Mouse (Mus musculus) testis, postnatal 14 days (tissue): Measurements from ENCODE around the gene Rpl3.
A peak's percentile ranks its signal among the peaks of the same experiment; 100 is the strongest.

Experiments
- DNase-seq: peaks from one replicate; pipeline ENCODE4 v3.0.0; 2021; ENCODE audit warnings: low spot score

Gene Rpl3

DNA sequence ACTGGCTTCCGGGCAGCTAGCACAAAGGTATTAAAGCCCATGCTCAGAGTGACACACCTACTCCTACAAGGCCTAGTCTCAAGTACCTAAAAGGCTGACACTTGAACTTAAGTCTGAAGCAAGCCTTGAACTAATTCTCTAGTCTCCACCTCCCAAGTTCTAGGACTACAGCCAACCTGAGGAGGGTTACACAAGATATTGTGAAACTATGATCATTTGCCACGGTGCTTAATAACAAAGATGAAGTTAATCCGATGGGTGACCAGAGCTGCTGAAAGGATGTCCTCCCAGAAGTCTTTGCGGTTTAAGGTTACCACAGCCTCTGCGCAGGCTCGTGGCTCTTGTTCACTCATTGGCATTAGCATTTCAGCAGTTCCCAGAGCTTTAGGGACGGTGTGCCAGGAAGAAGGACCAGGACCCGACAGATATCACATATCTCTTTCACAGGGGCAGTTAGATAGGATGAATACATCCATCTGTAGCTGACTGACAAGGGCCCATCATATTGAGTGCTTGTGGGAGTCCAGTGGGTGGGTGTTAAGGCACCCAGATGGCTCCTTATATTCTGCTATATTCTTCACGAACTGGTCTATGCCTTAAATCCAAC lies 4.2 kb downstream of the Rpl3 start:
- no peak for DNase-seq

- DNase-seq: no peak
Measured at GRCm38 (mm10) chr15:80083740-80084139, 7.9 kb downstream of the Rpl3 start.

GRCm38 (mm10) chr15:80083276-80083731 lies 8.4 kb downstream of the Rpl3 start:
- peak; percentile 99 for DNase-seq

DNA sequence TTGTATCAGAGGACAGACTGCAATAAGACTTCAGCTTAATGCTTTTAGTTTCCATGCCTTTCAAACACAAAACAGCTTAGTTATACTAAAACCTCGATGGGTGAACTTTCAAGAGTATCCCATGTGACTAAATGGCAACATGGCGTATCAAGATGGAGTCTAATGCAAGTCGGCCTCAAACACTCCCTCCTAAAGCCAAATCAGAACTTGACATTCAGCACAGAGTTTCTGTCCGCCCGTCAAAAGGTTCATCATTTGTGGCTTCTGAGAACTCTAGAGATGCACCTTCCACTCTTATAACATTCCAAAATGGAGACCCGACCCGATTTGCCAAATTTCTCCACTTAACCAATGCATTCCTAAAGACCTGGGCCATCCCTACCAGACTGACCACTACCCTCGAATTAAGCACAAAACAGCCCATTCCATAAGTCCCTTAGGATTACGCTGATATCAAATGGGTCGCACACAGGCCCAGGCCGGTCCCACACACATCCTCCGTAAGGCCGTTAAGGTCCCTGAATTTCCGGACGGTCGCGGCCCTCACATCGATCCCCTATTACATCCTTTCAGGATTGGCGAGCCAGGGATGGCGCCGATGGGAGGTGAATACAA lies 8.9 kb downstream of the Rpl3 start:
- DNase-seq: no peak

DNA sequence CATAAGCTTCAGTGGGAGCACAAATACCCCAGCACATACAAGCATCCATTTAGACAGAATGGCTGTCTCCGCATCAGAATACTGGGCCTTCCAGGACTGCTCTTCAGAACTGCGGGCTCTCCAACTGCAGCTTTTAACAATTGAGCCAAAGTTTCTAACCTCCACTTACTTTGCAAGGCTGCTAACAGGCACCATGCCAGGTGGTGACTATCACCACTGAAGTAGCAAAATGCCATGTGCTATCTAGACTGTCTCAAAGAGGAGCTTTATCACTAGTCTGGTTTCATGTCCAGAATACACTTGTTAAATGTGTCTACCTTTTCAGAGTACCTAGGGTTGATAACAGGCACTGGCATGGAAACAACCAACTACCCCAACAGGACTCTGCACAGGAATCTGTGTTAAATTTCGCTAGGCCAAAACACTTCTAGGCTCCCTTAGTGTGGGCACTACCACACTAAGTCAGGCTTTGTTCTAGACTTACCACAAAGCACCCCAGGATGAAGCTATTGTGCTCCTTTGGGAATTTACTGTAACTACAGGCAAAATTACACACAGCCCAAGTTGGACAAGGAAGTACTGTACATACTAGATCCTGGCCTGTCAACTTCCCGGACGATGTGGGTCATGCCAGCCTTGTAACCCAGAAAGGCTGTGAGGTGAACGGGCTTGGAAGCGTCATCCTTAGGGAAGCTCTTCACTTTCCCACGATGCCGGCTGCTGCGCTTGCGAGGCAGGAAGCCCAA lies 9.7 kb downstream of the Rpl3 start:
- peak; percentile 62 for DNase-seq

GRCm38 (mm10) chr15:80080711-80081615 lies 10.7 kb downstream of the Rpl3 start:
- DNase-seq: no peak

DNA sequence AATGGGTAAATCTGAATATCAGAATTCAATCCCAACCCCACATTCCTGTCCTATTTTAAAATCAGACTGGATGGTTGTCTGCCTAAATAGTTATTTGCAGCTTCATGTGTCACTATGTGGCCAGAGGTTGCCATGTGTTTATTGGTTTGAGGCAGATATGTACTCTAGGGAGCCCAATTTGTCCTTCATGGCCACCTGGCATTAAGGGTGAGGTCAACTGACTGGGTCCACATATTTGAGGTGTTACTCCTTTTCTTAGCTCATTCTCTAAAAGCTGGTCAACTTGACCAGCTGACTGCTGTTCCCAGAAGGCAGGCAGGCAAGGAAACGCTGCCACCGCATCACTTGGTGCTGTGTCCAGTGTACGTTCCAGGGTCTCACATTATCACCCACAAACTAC lies 11.7 kb downstream of the Rpl3 start:
- DNase-seq: no peak

- DNase-seq: no peak
Measured at GRCm38 (mm10) chr15:80079129-80079668, 12.5 kb downstream of the Rpl3 start.

- no peak for DNase-seq
Measured at GRCm38 (mm10) chr15:80078058-80078814, 13.4 kb downstream of the Rpl3 start.

DNA sequence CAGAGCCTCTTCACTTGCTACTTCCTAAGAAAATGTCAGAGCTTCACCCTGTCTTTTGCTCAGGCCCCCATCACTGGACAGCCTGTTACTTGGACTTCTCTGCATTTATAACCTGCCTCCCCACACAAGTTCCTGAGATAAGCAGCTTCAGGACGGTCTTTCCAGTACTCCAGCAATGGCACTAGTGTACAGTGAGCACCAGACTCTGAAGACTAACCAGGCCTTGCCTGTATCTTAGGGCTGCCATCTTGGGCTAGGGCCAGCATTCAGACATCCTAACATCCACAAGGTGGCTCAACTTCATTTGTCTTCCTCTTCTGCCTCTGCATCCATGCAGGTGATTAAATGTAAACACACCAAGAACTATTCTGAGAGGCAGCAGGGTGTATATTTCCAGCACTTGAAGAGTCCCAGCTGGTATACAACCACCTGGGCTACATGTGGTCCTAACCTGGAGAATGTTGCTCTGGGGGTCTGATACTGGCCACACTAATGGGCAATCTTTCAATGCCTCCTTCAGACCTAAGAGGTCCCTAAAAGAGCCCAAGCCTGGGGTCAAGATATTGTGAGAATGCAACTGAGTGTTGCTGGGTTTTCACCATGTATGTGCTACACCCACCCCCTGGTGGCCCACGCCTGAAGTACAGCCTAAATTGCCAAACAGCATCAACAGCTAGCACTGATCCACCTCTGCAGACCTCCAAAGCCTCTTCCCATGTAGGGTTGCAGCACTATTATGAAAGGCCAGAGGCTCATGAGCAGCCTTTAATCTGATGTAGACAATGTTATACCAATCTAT lies 15.1 kb downstream of the Rpl3 start:
- DNase-seq: no peak

DNA sequence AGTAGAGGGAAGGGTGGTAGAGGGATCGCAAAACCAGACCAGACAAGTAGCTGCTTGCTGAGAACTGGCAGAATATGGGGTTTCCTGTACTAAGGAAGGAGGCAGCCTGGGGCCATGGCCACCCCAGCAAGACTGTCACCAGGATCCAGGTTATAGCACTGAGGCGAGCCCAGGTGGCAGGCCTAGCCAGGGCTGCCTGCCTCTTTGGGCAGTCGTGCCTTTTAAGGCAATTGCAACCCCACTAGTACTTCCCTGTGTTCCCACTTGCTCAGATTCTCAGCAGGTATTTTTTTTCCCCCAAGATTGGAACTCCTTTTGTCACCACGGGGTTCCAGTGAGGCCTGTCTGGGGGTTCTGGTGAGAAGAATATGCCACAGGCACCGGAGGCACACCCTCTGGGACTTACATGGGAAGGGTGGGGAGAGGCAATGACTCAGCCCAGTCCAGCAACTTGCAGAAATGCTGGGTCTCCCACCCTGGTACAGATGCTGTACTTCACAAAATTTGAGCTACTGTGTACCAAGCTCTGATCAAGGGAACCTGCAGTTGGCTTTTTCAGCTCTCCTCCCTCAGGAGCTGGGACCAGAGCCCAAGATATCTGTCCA lies 15.8 kb downstream of the Rpl3 start:
- DNase-seq: no peak

- no peak for DNase-seq
Measured at GRCm38 (mm10) chr15:80075374-80075694, 16.3 kb downstream of the Rpl3 start.

DNA sequence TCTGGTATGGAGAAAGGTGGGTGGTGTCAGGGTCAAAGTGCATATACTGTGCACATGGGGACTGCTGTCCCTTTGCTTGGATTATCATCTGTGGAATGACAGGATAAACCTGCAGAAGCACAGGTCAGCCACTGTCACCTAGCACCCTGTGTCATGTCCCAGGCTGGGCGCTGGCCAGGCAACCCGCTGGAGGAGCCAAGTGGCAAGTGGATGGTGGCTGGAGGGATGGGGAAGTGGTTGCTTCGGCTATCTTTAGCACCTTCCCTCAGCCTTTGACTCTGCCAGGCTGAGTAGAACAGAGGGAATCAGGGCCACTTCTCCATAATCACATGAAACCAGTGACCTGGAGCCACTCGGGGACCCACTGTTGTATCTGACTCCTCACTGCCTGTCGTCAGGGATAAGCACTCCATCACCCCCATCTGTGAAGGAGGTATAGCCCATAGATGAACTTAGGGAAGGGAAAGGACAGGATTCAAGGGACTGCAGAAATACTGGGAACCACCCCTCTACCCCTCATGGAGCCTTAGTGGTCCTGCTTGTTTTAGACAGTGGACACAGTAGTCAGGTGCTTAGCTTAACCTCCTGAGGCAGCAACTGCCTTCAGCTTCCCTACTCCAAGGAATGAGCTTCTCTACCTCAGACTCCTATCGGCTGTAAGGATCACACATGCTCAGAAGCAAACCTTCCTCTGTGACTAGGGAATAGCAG lies 16.9 kb downstream of the Rpl3 start:
- DNase-seq: no peak

DNA sequence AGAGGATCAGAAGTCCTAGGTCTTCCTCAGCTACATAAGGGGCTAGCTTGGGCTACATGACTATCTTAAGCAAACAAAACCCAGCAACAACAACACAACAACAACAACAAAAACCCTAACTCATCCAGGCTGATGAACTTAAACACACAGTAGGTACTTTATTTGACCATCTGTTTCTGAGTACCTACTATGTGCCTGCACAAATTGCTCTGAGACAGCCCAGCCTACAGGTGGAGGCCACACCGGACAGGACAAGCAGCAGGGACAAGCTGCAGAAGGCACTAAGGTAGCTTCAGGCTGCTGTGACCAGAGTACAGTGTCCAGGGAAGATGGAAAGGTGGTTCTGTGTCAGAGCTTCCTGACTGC lies 18.4 kb downstream of the Rpl3 start:
- no peak for DNase-seq

GRCm38 (mm10) chr15:80072579-80073255 lies 19.0 kb downstream of the Rpl3 start:
- no peak for DNase-seq

- no peak for DNase-seq
Measured at GRCm38 (mm10) chr15:80071951-80072437, 19.7 kb downstream of the Rpl3 start.

DNA sequence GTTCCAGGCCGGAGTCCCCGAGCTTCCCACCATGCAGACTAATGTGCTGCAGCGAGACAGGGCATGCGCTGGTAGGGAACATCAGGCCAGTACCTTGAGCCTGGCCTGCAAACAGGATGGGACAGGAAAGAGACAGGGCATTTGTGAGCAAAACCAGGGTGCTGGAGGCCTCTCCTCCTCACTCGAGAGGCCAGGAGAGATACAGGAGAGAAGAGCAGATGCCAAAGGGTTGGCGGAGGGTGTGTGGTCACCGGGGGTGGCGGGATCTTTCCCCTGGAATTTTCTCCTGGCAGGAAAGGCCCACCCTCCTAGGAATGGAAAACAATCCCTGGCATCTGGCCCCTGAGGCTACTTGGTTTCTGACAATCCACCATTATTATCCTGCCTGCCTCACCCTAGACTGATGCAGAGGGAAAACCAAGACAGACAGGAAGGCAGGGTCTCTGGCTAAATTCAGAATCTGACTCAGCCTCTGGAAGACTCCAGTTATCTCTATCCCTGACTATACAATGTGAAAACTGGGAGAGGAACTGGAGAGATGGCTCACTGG lies 21.5 kb downstream of the Rpl3 start:
- DNase-seq: no peak

DNA sequence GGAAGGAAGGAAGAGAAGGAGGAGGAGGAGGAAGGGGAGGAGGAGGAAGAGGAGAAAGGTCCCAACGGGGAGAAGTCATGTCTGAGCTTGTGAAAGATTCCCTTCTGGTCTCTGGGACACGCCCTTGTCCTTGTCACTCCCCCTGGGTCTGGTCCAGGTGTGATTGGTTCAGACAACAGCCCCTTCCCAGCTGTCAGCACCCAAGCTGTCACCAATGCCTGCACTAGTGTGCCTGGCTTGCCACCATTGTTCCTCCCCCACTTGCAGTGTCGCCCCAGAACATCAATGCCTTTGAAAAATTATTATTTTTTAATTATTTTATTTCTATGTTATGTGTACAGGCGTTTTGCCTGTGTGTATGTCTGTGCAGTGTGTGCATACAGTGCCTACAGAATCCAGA lies 22.5 kb downstream of the Rpl3 start:
- DNase-seq: no peak

DNA sequence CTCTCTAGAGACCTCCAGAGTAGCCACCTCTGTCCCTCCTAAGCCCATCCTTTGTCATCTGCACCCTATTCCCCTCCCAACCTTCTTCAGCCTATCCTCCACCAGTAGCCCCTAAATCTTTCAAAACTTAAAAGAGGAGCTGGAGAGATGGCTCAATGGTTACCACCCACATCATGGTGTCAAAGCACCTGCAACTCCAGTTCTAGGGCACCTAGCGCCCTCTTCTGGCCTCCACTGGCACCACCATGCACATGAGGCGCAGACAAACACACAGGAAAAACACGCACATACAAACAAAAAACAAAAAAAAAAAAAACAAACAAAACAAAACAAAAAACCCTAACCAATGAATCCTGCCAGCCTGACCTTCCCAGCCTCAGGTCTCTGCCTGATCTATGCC lies 25.1 kb downstream of the Rpl3 start:
- DNase-seq: no peak
